Comparison of ENCODE assay signal across 21 mouse cellular contexts in the genomic region with DNA sequence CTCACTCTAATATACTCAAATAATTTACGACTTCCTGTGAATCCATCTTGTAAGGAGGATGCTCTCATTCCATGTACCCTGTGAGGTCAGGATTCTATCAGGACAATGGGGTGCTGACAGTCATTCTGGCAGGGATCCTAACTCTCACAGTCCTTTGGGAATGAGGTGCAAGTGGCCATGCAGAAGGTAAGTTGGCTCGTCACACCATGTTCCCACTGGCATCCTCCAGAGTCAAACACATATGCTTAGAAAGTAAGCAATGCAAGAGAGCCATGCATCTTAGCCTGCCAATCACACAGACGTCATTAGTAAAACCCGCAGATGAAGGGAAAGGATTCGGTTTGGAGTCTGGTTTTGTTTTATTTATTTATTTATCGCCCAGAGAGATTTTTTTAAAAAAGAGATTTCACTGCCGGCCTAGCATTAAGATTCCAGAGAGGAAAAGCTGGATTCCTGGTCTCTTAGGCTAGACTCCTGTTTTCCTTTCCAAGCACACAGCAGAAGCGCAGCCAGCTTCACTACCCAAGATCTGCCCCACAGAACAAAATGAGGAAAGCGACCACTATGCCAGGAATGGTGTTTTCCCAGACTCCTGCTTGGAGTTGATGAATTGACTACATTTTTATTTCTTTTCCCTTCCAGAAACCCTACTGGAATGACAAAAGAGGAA.
A peak's percentile ranks its signal among the peaks of the same experiment; 100 is the strongest.
DNase-seq lines count a peak whose midpoint lies in the region; ATAC-seq and TF ChIP-seq lines count a peak whose summit lies in the region.
"Had no signal": no experiment of that assay in that cellular context is flagged by ENCODE, and none has a peak within 500 bp of the region (broad histone marks: within the 10 kb centered on the region; RNA-seq: fewer than 3 reads in every experiment).

No protein-coding gene starts in this region.

- no peaks in the 10 kb centered on the region for H3K9me3 ChIP-seq in forebrain, postnatal 0 days (ENCODE audit: low read length)
- no peaks in the 10 kb centered on the region for H3K9me3 ChIP-seq in forebrain, embryonic 15.5 days
- no peaks in the 10 kb centered on the region for H3K9me3 ChIP-seq in liver, embryonic 13.5 days (replicated peaks)
- no peaks in the 10 kb centered on the region for H3K9me3 ChIP-seq in liver, postnatal 0 days (ENCODE audit: low read length)
- H3K9me3 ChIP-seq: hindbrain, embryonic 15.5 days; limb, embryonic 13.5 days; midbrain, embryonic 10.5 days had no signal

- no peak overlapping the region for H3K9ac ChIP-seq in forebrain, postnatal 0 days
- H3K9ac ChIP-seq in forebrain, embryonic 15.5 days (replicated peaks) = no peak overlapping the region
- H3K9ac ChIP-seq in liver, embryonic 13.5 days = no peak overlapping the region
- H3K9ac ChIP-seq in liver, postnatal 0 days (replicated peaks) = no peak overlapping the region
- H3K9ac ChIP-seq: hindbrain, embryonic 15.5 days; limb, embryonic 13.5 days; lung, embryonic 14.5 days had no signal

- H3K4me1 ChIP-seq in forebrain, postnatal 0 days (ENCODE audit: insufficient read depth) = 0 out of 2 replicates have a peak, but pooled peaks cover 8% of the 10 kb centered on the region
- peaks cover 18% of the 10 kb centered on the region; the same call in 1 of the 2 replicates for H3K4me1 ChIP-seq in forebrain, embryonic 15.5 days
- H3K4me1 ChIP-seq in liver, embryonic 13.5 days (replicated peaks) = peaks cover 91% of the 10 kb centered on the region
- peaks cover 33% of the 10 kb centered on the region for H3K4me1 ChIP-seq in liver, postnatal 0 days (ENCODE audit: insufficient read depth)

- no peaks in the 10 kb centered on the region for H3K27me3 ChIP-seq in forebrain, postnatal 0 days (ENCODE audit: insufficient read depth, low read length)
- no peaks in the 10 kb centered on the region for H3K27me3 ChIP-seq in forebrain, embryonic 15.5 days
- no peaks in the 10 kb centered on the region for H3K27me3 ChIP-seq in liver, embryonic 13.5 days
- H3K27me3 ChIP-seq in liver, postnatal 0 days (ENCODE audit: insufficient read depth, low read length) = no peaks in the 10 kb centered on the region
- H3K27me3 ChIP-seq: hindbrain, embryonic 15.5 days; limb, embryonic 13.5 days; Patski had no signal

- H3K36me3 ChIP-seq in forebrain, postnatal 0 days (ENCODE audit: insufficient read depth) = no peaks in the 10 kb centered on the region
- no peaks in the 10 kb centered on the region for H3K36me3 ChIP-seq in forebrain, embryonic 15.5 days
- no peaks in the 10 kb centered on the region for H3K36me3 ChIP-seq in liver, embryonic 13.5 days
- no peaks in the 10 kb centered on the region for H3K36me3 ChIP-seq in liver, postnatal 0 days (replicated peaks; ENCODE audit: insufficient read depth, low read length)
- H3K36me3 ChIP-seq: hindbrain, embryonic 15.5 days; limb, embryonic 13.5 days; midbrain, embryonic 10.5 days had no signal

- WGBS in forebrain, postnatal 0 days = 56% methylated on average over 9 of the region's 9 CpGs
- WGBS in forebrain, embryonic 15.5 days = 61% methylated on average over 9 of the region's 9 CpGs
- 72% methylated on average over 9 of the region's 9 CpGs for WGBS in liver, embryonic 13.5 days (ENCODE audit: insufficient replicate concordance)
- WGBS in liver, postnatal 0 days (ENCODE audit: insufficient replicate concordance) = 73% methylated on average over 9 of the region's 9 CpGs

- TF ChIP-seq CTCF in forebrain, postnatal 0 days (IDR thresholded peaks at IDR 0.05; ENCODE audit: low read depth) = no peak
- TF ChIP-seq CTCF in liver, postnatal 0 days (IDR thresholded peaks at IDR 0.05; ENCODE audit: low read depth) = no peak

- no peak for TF ChIP-seq EP300 in liver, postnatal 0 days (IDR thresholded peaks at IDR 0.05; ENCODE audit: low read depth)

- peak; percentile 26 for DNase-seq in forebrain, postnatal 0 days
- no peak for DNase-seq in liver, embryonic 13.5 days
- DNase-seq in liver, postnatal 0 days = no peak
- peak; percentile 30 for DNase-seq in kidney, adult 18-20 months
- DNase-seq in kidney, postnatal 25 days = peak; percentile 45 to 57
- DNase-seq in cerebellum, postnatal 14 days = no peak
- DNase-seq in urinary bladder, postnatal 4 days (ENCODE audit: low spot score in 2 of 2) = no peak
- DNase-seq: cerebellum, adult 9-11 months; gastrocnemius, postnatal 10 days; heart, adult 2 months; heart, postnatal 14 days; lung, embryonic 14.5 days; lung, postnatal 4 days; right cerebral cortex, postnatal 25 days had no signal

- H3K4me2 ChIP-seq in forebrain, postnatal 0 days (ENCODE audit: low read depth) = no peak overlapping the region
- H3K4me2 ChIP-seq in forebrain, embryonic 15.5 days (replicated peaks) = no peak overlapping the region
- H3K4me2 ChIP-seq in liver, embryonic 13.5 days = no peak overlapping the region
- no peak overlapping the region for H3K4me2 ChIP-seq in liver, postnatal 0 days (ENCODE audit: low read depth, low read length)
- H3K4me2 ChIP-seq: hindbrain, embryonic 15.5 days; limb, embryonic 13.5 days; lung, embryonic 14.5 days had no signal

- H3K4me3 ChIP-seq in forebrain, postnatal 0 days (ENCODE audit: low read depth, low read length) = no peak overlapping the region
- no peak overlapping the region for H3K4me3 ChIP-seq in forebrain, embryonic 15.5 days
- no peak overlapping the region for H3K4me3 ChIP-seq in liver, embryonic 13.5 days (replicated peaks)
- no peak overlapping the region for H3K4me3 ChIP-seq in liver, postnatal 0 days (ENCODE audit: low read depth, low read length)
- H3K4me3 ChIP-seq: heart, adult 2 months; hindbrain, embryonic 15.5 days; limb, embryonic 13.5 days; midbrain, embryonic 10.5 days had no signal

- ATAC-seq in forebrain, postnatal 0 days = no peak
- ATAC-seq in forebrain, embryonic 15.5 days (replicated peaks) = no peak
- no peak for ATAC-seq in liver, embryonic 13.5 days (ENCODE audit: low read depth)
- no peak for ATAC-seq in liver, postnatal 0 days
- ATAC-seq: activated CD4-positive, CD25-positive, alpha-beta regulatory T cell, adult 4 months; Patski had no signal

- 0 out of 2 replicates have a peak overlapping the region, but pooled peaks have one; percentile 10 for H3K27ac ChIP-seq in forebrain, postnatal 0 days (ENCODE audit: low read depth, low read length)
- no peak overlapping the region for H3K27ac ChIP-seq in forebrain, embryonic 15.5 days (replicated peaks)
- peak overlapping the region; percentile 66; the same call in 1 of the 2 replicates for H3K27ac ChIP-seq in liver, embryonic 13.5 days
- H3K27ac ChIP-seq in liver, postnatal 0 days (ENCODE audit: low read depth) = no peak overlapping the region
- H3K27ac ChIP-seq: heart, adult 2 months; hindbrain, embryonic 15.5 days; limb, embryonic 13.5 days; stomach, postnatal 0 days had no signal

Comparison
In these comparisons a context has a peak if more than half of its experiments do, and no peak if none do; other contexts are left out.
1. H3K27ac ChIP-seq: peak in forebrain, postnatal 0 days (single experiment) and liver, embryonic 13.5 days (single experiment); none in forebrain, embryonic 15.5 days (single experiment) and liver, postnatal 0 days (single experiment).
2. DNase-seq: peak in forebrain, postnatal 0 days (single experiment), kidney, adult 18-20 months (single experiment) and kidney, postnatal 25 days (2 of 2); none in liver, embryonic 13.5 days (single experiment), liver, postnatal 0 days (single experiment), cerebellum, postnatal 14 days (0 of 2) and urinary bladder, postnatal 4 days (0 of 2).